9 mouse cellular contexts compared by ENCODE assay signal in the genomic region with DNA sequence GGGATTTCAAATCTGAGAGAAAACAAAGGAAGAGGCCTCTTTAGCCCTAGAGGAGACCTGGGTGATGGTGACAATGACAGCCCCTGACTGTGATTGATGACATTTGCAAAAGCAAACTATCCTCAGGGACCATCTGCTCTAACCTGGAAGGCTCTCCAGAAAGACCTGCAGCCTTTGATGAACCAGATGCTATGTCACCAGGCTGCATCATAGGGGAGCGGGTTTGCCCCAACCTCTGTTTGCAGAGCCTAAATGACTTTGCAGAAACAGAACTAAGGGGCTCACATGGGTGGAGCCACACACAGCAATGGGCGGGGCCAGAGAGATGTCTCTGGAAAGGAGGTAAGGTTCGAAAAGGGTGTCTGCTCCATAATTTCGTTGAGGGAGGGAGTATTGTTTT.
A peak's percentile ranks its signal among the peaks of the same experiment; 100 is the strongest.
DNase-seq lines count a peak whose midpoint lies in the region; ATAC-seq lines count a peak whose summit lies in the region.
"Had no signal": no experiment of that assay in that cellular context is flagged by ENCODE, and none has a peak within 500 bp of the region (broad histone marks: within the 10 kb centered on the region; RNA-seq: fewer than 3 reads in every experiment).

No protein-coding gene starts in this region.

- H3K36me3 ChIP-seq in kidney, embryonic 15.5 days: no peaks in the 10 kb centered on the region
- no peaks in the 10 kb centered on the region for H3K36me3 ChIP-seq in embryonic facial prominence, embryonic 11.5 days (replicated peaks; ENCODE audit: control insufficient read depth, insufficient read depth, low read depth, low read length)
- H3K36me3 ChIP-seq in neural tube, embryonic 13.5 days: no peaks in the 10 kb centered on the region
- H3K36me3 ChIP-seq: forebrain, embryonic 12.5 days had no signal

- H3K9me3 ChIP-seq in kidney, embryonic 15.5 days (replicated peaks): no peaks in the 10 kb centered on the region
- H3K9me3 ChIP-seq in embryonic facial prominence, embryonic 11.5 days (replicated peaks; ENCODE audit: control insufficient read depth, low read length): no peaks in the 10 kb centered on the region
- H3K9me3 ChIP-seq in neural tube, embryonic 13.5 days: no peaks in the 10 kb centered on the region
- H3K9me3 ChIP-seq: forebrain, embryonic 12.5 days had no signal

- no peak overlapping the region for H3K4me2 ChIP-seq in kidney, embryonic 15.5 days
- H3K4me2 ChIP-seq in embryonic facial prominence, embryonic 11.5 days (ENCODE audit: low read depth, low read length): no peak overlapping the region
- no peak overlapping the region for H3K4me2 ChIP-seq in neural tube, embryonic 13.5 days
- H3K4me2 ChIP-seq: forebrain, embryonic 12.5 days had no signal

- DNase-seq in kidney, postnatal 4 days: no peak
- no peak for DNase-seq in embryonic facial prominence, embryonic 11.5 days (ENCODE audit: low spot score)
- DNase-seq in gastrocnemius, postnatal 36 days: no peak
- DNase-seq: lung, postnatal 36 days had no signal

- no peak overlapping the region for H3K9ac ChIP-seq in kidney, embryonic 15.5 days
- no peak overlapping the region for H3K9ac ChIP-seq in embryonic facial prominence, embryonic 11.5 days (replicated peaks; ENCODE audit: low read length)
- H3K9ac ChIP-seq in neural tube, embryonic 13.5 days: no peak overlapping the region
- H3K9ac ChIP-seq: forebrain, embryonic 12.5 days had no signal

- no peak for ATAC-seq in kidney, embryonic 15.5 days (replicated peaks; ENCODE audit: low FRiP score)
- peak; percentile 50; the same call in 1 of the 2 replicates for ATAC-seq in common myeloid progenitor, adult 5-6 weeks (replicated peaks; ENCODE audit: low read depth, poor library complexity, severe bottlenecking)
- peak; percentile 42; the same call in 1 of the 2 replicates for ATAC-seq in embryonic facial prominence, embryonic 11.5 days (replicated peaks; ENCODE audit: insufficient number of reproducible peaks, low FRiP score, low TSS enrichment, low read depth)
- 0 out of 2 replicates have a peak, but pooled peaks have one; percentile 36 for ATAC-seq in neural tube, embryonic 13.5 days (ENCODE audit: low read depth)
- ATAC-seq in CD4-positive, CD25-positive, alpha-beta regulatory T cell, adult 4 months: no peak

- H3K4me3 ChIP-seq in kidney, embryonic 15.5 days (replicated peaks): no peak overlapping the region
- H3K4me3 ChIP-seq in embryonic facial prominence, embryonic 11.5 days (ENCODE audit: low read depth, low read length): no peak overlapping the region
- no peak overlapping the region for H3K4me3 ChIP-seq in neural tube, embryonic 13.5 days
- H3K4me3 ChIP-seq: forebrain, embryonic 12.5 days had no signal

- intact Hi-C loops in gastrocnemius, postnatal 36 days (cut with DNase I): no loop called here

- H3K4me1 ChIP-seq in kidney, embryonic 15.5 days: peaks cover 29% of the 10 kb centered on the region
- no peaks in the 10 kb centered on the region; the same call in 1 of the 2 replicates for H3K4me1 ChIP-seq in embryonic facial prominence, embryonic 11.5 days (ENCODE audit: control insufficient read depth, insufficient read depth, low read length)
- peaks cover 33% of the 10 kb centered on the region for H3K4me1 ChIP-seq in neural tube, embryonic 13.5 days (replicated peaks)

- 0 out of 2 replicates have a peak overlapping the region, but pooled peaks have one; percentile 27 for H3K27ac ChIP-seq in kidney, embryonic 15.5 days
- H3K27ac ChIP-seq in embryonic facial prominence, embryonic 11.5 days (replicated peaks; ENCODE audit: low read depth, low read length): no peak overlapping the region
- no peak overlapping the region for H3K27ac ChIP-seq in neural tube, embryonic 13.5 days (replicated peaks)
- H3K27ac ChIP-seq: forebrain, embryonic 12.5 days had no signal

- WGBS in kidney, embryonic 15.5 days: 53% methylated on average over 4 of the region's 4 CpGs
- 67% methylated on average over 4 of the region's 4 CpGs for WGBS in embryonic facial prominence, embryonic 11.5 days
- 45% methylated on average over 4 of the region's 4 CpGs for WGBS in neural tube, embryonic 13.5 days

- H3K27me3 ChIP-seq in kidney, embryonic 15.5 days: no peaks in the 10 kb centered on the region
- no peaks in the 10 kb centered on the region for H3K27me3 ChIP-seq in embryonic facial prominence, embryonic 11.5 days (ENCODE audit: control insufficient read depth, insufficient read depth, low read length)
- H3K27me3 ChIP-seq in neural tube, embryonic 13.5 days: no peaks in the 10 kb centered on the region

Comparison
In these comparisons a context has a peak if more than half of its experiments do, and no peak if none do; other contexts are left out.
1. ATAC-seq: peak in common myeloid progenitor, adult 5-6 weeks (single experiment), embryonic facial prominence, embryonic 11.5 days (single experiment) and neural tube, embryonic 13.5 days (single experiment); none in kidney, embryonic 15.5 days (single experiment) and CD4-positive, CD25-positive, alpha-beta regulatory T cell, adult 4 months (single experiment).